Mouse (Mus musculus) cortical plate, adult 2 months (tissue): Measurements from ENCODE around the gene Ptpn11. TPM values are rescaled to one million over a fixed set of nuclear protein-coding genes. Genes with fewer than 3 reads are reported as not detected.
"Not testable (repeated sequence)": the region's sequence is repeated elsewhere in the genome, so short reads cannot be mapped to it uniquely, and the experiment has no call there.

Experiments used
- H3K27ac ChIP-seq: fragments of 200-500 bp; 2 replicates; pipeline ENCODE4 v1.5.1; 2012; ENCODE audit warnings: low read length, control low read depth, inconsistent platforms; ENCODE audit not compliant: insufficient read depth
- H3K4me1 ChIP-seq: fragments of 200-500 bp; 2 replicates; pipeline ENCODE4 v1.6.1; 2011; ENCODE audit warnings: low read length; ENCODE audit not compliant: control insufficient read depth, insufficient read depth
- H3K4me3 ChIP-seq: fragments of 200-500 bp; 2 replicates; pipeline ENCODE4 v1.5.1; 2011; ENCODE audit warnings: mild to moderate bottlenecking, low read length, control low read depth; ENCODE audit not compliant: insufficient read depth
- CTCF ChIP-seq: fragments of 200-500 bp; IDR thresholded peaks from 2 replicates; pipeline ENCODE4 v1.5.1; 2011; ENCODE audit warnings: mild to moderate bottlenecking, control low read depth, low read length; ENCODE audit not compliant: insufficient read depth; ENCODE audit errors: extremely low read depth
- POLR2A ChIP-seq: fragments of 200-500 bp; IDR thresholded peaks from 2 replicates; pipeline ENCODE4 v1.6.1; 2011; ENCODE audit warnings: mild to moderate bottlenecking, low read length, control low read depth; ENCODE audit not compliant: insufficient read depth; ENCODE audit errors: extremely low read depth
- polyA plus RNA-seq: library from polyadenylated mRNA; depleted of rRNA; stranded (reverse); fragments of >200 nt; gene quantifications from 2 replicates; pipeline ENCODE4 v1.2.3, GENCODE M21; 2012

Gene Ptpn11
- polyA plus RNA-seq, 1 experiment, result 64.6 TPM

DNA sequence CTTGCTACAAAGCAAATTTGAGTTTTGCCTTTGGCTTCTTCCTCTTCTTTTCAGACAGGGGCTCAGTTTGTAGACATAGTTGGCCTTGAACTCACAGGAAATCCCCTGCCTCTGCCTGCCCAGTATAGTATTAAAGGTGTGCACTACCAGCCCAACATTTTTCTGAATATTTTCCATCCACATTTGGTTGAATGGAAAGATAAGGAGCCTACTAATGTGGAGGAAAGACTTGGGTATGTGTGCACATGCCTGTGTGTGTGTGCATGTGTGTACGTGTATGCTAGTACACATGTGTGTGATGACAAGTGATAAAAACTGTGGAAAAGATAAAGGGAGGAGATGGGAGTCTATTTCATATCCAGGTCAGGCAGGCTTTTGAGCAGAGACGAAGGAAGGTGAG is 34.7 kb upstream of the Ptpn11 start:
- Histone ChIP-seq H3K4me3 (no peak overlapping the region), H3K27ac (no peak overlapping the region), H3K4me1 (peaks cover 5% of the 10 kb centered on the region; the same call in 1 of the 2 replicates)
- TF ChIP-seq CTCF (no peak), POLR2A (no peak)

DNA sequence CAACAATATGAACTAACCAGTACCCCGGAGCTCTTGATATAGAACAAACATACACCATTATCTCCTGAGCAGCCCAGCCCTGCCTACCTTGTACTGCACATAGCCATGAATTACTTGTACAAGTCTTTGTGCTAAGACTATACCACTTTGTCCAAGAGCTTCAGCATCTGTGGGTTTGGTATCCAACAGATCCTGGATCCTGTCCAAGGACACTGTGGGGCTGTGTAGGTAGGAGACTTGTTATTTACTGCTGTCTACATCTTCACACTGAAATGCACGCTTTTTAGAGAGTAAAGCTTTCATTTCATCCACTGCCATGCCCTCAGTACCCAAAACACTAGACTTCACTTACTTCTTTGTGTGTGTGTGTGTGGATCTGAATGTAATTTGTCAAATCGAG is 33.7 kb upstream of the Ptpn11 start:
- TF ChIP-seq CTCF (no peak), POLR2A (no peak)
- Histone ChIP-seq H3K27ac (no peak overlapping the region), H3K4me3 (no peak overlapping the region)

DNA sequence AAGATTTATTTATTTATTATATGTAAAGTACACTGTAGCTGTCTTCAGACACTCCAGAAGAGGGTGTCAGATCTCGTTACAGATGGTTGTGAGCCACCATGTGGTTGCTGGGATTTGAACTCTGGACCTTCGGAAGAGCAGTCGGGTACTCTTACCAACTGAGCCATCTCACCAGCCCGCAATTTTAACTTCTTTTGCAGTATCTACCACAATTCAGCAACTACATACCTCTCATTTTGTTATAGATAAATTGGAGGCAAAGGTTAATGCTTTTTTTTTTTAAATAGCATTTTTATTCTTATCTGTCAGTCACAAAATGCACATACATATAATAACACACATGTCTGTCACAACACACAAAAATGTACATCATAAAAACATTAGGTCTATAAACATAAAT is 32.8 kb upstream of the Ptpn11 start:
- H3K27ac ChIP-seq, H3K4me1 ChIP-seq, H3K4me3 ChIP-seq: not testable (repeated sequence)

More for the DNA sequence above, 33.7 kb upstream of the Ptpn11 start:
- H3K4me1 ChIP-seq, result peaks cover 5% of the 10 kb centered on the region; the same call in 1 of the 2 replicates

DNA sequence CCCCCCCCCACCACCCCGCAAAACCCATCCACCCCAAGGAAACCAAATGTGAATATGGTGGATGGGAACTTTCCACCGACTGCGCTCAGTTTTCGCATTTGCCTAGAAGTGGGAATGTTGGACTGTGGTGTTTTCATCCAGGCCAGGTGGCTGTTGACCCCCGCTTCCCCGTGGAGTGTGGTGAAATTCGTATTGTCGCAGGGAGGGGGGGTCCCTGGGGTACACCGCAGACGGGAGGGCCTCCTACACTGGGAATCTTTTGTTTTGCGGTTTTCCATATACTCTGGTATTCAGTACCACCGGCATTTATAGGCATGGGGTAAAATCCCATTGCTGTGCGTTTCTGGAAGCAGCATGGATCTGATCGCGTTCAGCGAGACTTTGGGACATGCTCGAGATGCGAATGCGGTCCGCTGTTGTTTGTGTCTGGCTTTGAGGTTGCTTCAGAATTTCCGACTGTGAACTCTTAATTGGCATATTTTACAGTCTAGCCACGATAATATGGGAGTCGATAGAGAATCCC is 30.2 kb upstream of the Ptpn11 start:
- H3K4me1 ChIP-seq, result peaks cover 2% of the 10 kb centered on the region; the same call in 1 of the 2 replicates
- TF ChIP-seq CTCF (no peak), POLR2A (no peak)

DNA sequence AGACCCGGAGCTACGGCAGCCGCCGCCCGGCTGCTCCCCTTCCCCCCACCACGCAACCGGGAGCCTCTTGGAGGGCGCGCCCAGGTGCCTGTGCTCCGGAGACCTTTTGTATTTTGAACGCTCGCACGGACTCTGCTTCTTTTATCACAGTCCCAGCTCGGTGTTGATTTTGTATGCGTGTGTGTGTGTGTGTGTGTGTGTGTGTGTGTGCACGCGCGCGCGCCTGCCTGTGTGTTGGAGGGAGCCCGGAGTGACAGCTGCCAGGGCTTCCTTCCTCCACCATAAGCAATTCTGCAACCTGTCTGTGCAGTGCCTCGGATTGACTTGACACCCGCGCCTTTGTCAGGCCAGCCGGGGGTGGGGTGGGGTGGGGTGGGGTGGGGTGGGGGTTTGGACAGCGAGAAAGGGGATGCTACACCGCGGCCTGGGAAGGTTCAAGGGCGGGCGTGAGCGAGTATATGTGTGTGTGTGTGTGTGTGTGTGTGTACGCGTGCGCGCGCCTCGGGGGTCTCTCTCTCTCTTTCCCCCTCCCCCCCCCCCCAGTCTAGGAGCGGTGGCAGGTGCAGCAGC is 29.6 kb upstream of the Ptpn11 start:
- peak overlapping the region; percentile 70; the same call in 1 of the 2 replicates for H3K27ac ChIP-seq
- H3K4me1 ChIP-seq, result no peaks in the 10 kb centered on the region; the same call in 1 of the 2 replicates
- no peak for TF ChIP-seq CTCF
- TF ChIP-seq POLR2A, result no peak
- peak overlapping the region; percentile 69 for H3K4me3 ChIP-seq

More for the DNA sequence above, 30.2 kb upstream of the Ptpn11 start:
- Histone ChIP-seq H3K27ac (no peak overlapping the region), H3K4me3 (peak overlapping the region; percentile 69)

DNA sequence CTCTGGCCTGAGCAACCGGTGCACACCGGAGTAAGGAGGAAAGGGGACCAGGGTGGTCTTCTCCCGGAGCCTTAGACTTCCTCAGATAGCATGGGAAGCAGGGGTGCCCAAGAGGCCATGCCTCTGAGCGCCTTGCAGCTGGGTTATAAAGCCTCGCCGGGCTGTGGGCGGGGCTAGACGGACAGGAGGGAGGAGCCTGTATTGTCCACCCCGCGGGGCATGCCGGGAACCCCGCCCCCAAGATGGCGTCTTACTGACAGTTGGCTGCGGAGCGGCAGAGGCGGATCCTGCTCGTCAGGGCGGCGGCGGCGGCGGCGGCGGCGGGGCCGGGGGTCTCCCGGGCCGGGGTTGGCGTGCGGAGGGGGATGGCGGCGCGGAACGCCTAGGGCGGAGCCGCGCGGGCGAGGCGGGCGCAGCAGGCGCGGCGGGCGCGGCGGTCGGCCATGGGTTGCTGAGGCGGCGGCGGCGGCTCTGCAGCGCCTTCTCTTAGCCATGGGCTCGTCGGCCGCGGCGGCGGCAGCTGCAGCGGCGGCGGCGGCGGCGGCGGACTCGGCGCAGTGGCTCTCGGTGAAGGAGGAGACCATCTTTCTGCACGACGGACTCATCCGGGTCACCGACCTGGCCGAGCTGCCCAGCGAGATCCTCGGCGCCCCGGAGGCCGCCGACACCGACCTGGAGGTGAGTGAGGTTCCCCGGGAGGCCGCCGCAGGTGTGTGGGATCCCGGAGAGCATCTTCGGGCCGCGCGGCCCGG is 29.0 kb upstream of the Ptpn11 start, which contains the start of gene Hectd4:
Gene Hectd4 (plus strand): TSS at position 240 of the 752 bp plus-strand sequence.
- peak within 1 kb of the TSS; percentile 69 for H3K4me3 ChIP-seq
- H3K4me1 ChIP-seq, result no peaks in the 10 kb centered on the region; the same call in 1 of the 2 replicates
- peak; percentile 95 for TF ChIP-seq POLR2A
- no peak for TF ChIP-seq CTCF
- H3K27ac ChIP-seq, result peak within 1 kb of the TSS; percentile 70; the same call in 1 of the 2 replicates

DNA sequence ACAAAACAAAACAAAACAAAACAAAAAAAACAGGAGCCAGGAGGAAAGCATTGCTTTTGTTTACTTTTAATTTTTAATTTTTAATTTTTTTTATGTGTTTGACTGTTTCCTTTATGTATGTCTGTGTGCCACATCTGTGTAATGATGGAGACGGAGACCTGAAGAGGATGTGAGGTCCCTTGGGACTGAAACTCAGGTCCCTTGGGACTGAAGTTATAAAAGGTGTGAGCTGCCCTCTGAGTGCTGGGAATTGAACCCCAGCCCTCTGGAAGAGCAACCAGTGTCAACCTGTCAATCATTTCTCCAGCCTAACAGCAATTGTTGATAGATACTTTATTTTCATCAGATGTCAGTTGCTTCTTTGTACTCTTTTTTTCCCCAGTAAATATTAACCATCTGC is 28.0 kb upstream of the Ptpn11 start:
- no peak overlapping the region for H3K27ac ChIP-seq
- TF ChIP-seq CTCF, result no peak
- TF ChIP-seq POLR2A, result no peak
- no peak overlapping the region for H3K4me3 ChIP-seq
- H3K4me1 ChIP-seq, result no peaks in the 10 kb centered on the region; the same call in 1 of the 2 replicates

DNA sequence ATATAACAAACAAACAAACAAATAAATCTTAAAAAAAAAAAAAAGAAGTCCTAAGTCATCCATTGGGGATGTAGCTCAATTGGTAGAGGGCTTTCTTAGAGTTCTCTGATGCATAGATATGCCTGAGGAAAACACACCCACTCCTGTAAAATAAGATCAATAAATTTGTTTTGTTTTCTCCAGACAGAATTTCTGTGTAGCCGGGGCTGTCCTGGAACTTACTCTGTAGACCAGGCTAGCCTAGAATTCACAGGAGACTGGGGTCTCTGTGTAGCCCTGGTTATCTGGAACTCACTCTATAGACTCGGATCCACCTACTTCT is 26.1 kb upstream of the Ptpn11 start:
- H3K4me1 ChIP-seq, result no peaks in the 10 kb centered on the region; the same call in 1 of the 2 replicates
- H3K4me3 ChIP-seq, result no peak overlapping the region
- TF ChIP-seq POLR2A (no peak), CTCF (no peak)
- H3K27ac ChIP-seq, result no peak overlapping the region

DNA sequence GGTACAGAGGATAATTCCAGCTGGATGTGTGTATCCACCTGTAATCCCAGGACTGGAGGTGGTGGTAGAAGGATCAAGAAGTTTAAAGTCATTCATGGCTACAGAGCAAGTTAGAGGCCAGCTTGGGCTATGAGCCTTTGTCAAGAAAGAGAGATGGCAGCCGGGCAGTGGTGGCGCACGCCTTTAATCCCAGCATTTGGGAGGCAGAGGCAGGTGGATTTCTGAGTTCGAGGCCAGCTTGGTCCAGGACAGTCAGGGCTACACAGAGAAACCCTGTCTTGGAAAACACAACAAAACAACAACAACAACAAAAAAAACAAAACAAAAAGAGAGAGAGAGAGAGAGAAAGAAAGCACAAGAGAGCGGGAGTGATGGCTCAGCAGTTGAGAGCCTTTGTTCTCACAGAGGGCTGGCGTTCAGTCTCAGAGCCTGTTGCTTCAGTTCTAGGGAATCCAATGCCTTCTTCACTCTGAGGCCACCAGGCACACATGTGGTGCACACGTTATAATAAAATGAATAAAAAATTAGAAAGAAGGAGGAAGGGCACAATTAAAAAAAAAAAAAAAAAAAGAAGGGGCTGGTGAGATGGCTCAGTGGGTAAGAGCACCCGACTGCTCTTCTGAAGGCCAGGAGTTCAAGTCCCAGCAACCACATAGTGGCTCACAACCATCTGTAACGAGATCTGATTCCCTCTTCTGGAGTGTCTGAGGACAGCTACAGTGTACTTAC is 25.6 kb upstream of the Ptpn11 start:
- H3K4me1 ChIP-seq, H3K27ac ChIP-seq, H3K4me3 ChIP-seq: not testable (repeated sequence)

DNA sequence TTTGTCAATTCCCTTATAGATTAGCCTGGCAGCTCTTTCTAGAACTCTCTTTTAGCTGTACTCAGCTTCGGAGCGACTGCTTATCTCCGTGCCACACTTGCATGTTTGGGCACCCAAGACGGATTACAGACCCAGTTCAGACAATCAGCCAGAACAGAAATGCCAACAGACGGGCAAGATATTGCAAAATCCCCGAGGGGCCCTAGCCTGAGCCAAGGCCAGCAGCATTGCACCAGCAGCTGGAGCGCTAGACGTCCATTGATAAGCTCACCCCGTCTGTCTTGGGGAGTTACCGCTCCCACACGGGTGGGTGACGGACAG is 24.9 kb upstream of the Ptpn11 start:
- TF ChIP-seq CTCF, result no peak
- no peak for TF ChIP-seq POLR2A
- H3K27ac ChIP-seq, result no peak overlapping the region
- no peak overlapping the region for H3K4me3 ChIP-seq
- H3K4me1 ChIP-seq, result no peaks in the 10 kb centered on the region; the same call in 1 of the 2 replicates
